Mouse (Mus musculus) hindbrain, embryonic 16.5 days (tissue): Measurements from ENCODE around the gene Nudcd3. TPM values are rescaled to one million over a fixed set of nuclear protein-coding genes. Genes with fewer than 3 reads are reported as not detected.
"Not testable (repeated sequence)": the region's sequence is repeated elsewhere in the genome, so short reads cannot be mapped to it uniquely, and the experiment has no call there.

ENCODE experiments used
- ATAC-seq: fragments of 200-750 bp; cut with Nextera tagmentation; 2 replicates; pipeline ENCODE4 v1.8.0; 2017; ENCODE audit warnings: moderate TSS enrichment, moderate library complexity
- H3K27ac ChIP-seq: fragments of 300-500 bp; sonication (generic); 2 replicates; pipeline ENCODE4 v1.5.1; 2014; ENCODE audit warnings: low read depth, mild to moderate bottlenecking, control low read depth, low read length, moderate library complexity
- H3K27me3 ChIP-seq: fragments of 300-500 bp; sonication (generic); replicated peaks from 2 replicates; pipeline ENCODE4 v1.6.1; 2014; ENCODE audit warnings: low read length; ENCODE audit not compliant: control insufficient read depth, insufficient read depth
- H3K36me3 ChIP-seq: fragments of 300-500 bp; sonication (generic); 2 replicates; pipeline ENCODE4 v1.6.1; 2014; ENCODE audit warnings: mild to moderate bottlenecking, low read length, moderate library complexity, mixed read lengths; ENCODE audit not compliant: control insufficient read depth, insufficient read depth
- H3K4me1 ChIP-seq: fragments of 300-500 bp; sonication (generic); 2 replicates; pipeline ENCODE4 v1.6.1; 2014; ENCODE audit warnings: low read depth, low read length; ENCODE audit not compliant: control insufficient read depth, insufficient read depth
- H3K4me2 ChIP-seq: fragments of 300-500 bp; sonication (generic); 2 replicates; pipeline ENCODE4 v1.6.1; 2014; ENCODE audit warnings: mild to moderate bottlenecking, low read length, control low read depth, moderate library complexity
- H3K4me3 ChIP-seq: fragments of 300-500 bp; sonication (generic); 2 replicates; pipeline ENCODE4 v1.5.1; 2014; ENCODE audit warnings: mild to moderate bottlenecking, low read length, control low read depth, moderate library complexity
- H3K9ac ChIP-seq: fragments of 300-500 bp; sonication (generic); 2 replicates; pipeline ENCODE4 v1.6.1; 2014; ENCODE audit warnings: low read depth, mild to moderate bottlenecking, control low read depth, low read length, moderate library complexity
- H3K9me3 ChIP-seq: fragments of 300-500 bp; sonication (generic); 2 replicates; pipeline ENCODE4 v1.6.1; 2014; ENCODE audit warnings: mild to moderate bottlenecking, low read length, moderate library complexity; ENCODE audit not compliant: control insufficient read depth
- WGBS: fragments of 180-500 bp; shearing (Covaris S2); extraction: QIAGEN DNeasy Blood & Tissue Kit; methylation state at CpG from one replicate; pipeline ENCODE4 v1.1.7; 2014; 5-methylcytosine and 5-hydroxymethylcytosine counted together
- polyA plus RNA-seq: library from polyadenylated mRNA; unstranded; fragments of >200 nt; fragmentation: Nextera tagmentation; extraction: Ambion mirVana; gene quantifications from 2 replicates; pipeline ENCODE4 v1.2.1, GENCODE M21; 2015

Nudcd3 gene
- polyA plus RNA-seq, 1 experiment from 2014 or later, result 71.9 TPM

- H3K4me1 ChIP-seq, result peaks cover 2% of the 10 kb centered on the region; the same call in 1 of the 2 replicates
- 86% methylated on average over 6 of the region's 6 CpGs for WGBS
- H3K27ac ChIP-seq, result no peak overlapping the region
- no peak overlapping the region for H3K4me3 ChIP-seq
- H3K9me3 ChIP-seq, result no peaks in the 10 kb centered on the region
- no peak overlapping the region for H3K4me2 ChIP-seq
- no peak overlapping the region for H3K9ac ChIP-seq
- no peaks in the 10 kb centered on the region for H3K27me3 ChIP-seq
- ATAC-seq, result no peak
- no peaks in the 10 kb centered on the region for H3K36me3 ChIP-seq
Observed at GRCm38 (mm10) chr11:6120001-6120400, 80.2 kb downstream of the Nudcd3 start.

- Histone ChIP-seq H3K9me3 (no peaks in the 10 kb centered on the region), H3K9ac (no peak overlapping the region), H3K4me2 (no peak overlapping the region), H3K4me1 (peaks cover 2% of the 10 kb centered on the region; the same call in 1 of the 2 replicates), H3K27ac (no peak overlapping the region), H3K27me3 (no peaks in the 10 kb centered on the region), H3K36me3 (0 out of 2 replicates have a peak, but pooled peaks cover 2% of the 10 kb centered on the region), H3K4me3 (no peak overlapping the region)
- no peak for ATAC-seq
- 86% methylated on average over 11 of the region's 11 CpGs for whole genome bisulfite sequencing
Observed at GRCm38 (mm10) chr11:6119312-6119711, 80.9 kb downstream of the Nudcd3 start.

GRCm38 (mm10) chr11:6117956-6118355 is 82.3 kb downstream of the Nudcd3 start:
- ATAC-seq, result no peak
- H3K4me3 ChIP-seq, result no peak overlapping the region
- H3K9me3 ChIP-seq, result no peaks in the 10 kb centered on the region
- 0 out of 2 replicates have a peak, but pooled peaks cover 6% of the 10 kb centered on the region for H3K36me3 ChIP-seq
- H3K27me3 ChIP-seq, result no peaks in the 10 kb centered on the region
- no peak overlapping the region for H3K4me2 ChIP-seq
- 95% methylated on average over 2 of the region's 2 CpGs for WGBS
- H3K4me1 ChIP-seq, result peaks cover 2% of the 10 kb centered on the region; the same call in 1 of the 2 replicates
- no peak overlapping the region for H3K27ac ChIP-seq
- H3K9ac ChIP-seq, result no peak overlapping the region

GRCm38 (mm10) chr11:6111734-6112484 is 88.3 kb downstream of the Nudcd3 start:
- H3K27ac ChIP-seq, result no peak overlapping the region
- no peak for ATAC-seq
- WGBS, result 93% methylated on average over 5 of the region's 5 CpGs
- no peaks in the 10 kb centered on the region for H3K4me1 ChIP-seq
- peaks cover 23% of the 10 kb centered on the region for H3K36me3 ChIP-seq
- no peak overlapping the region for H3K4me2 ChIP-seq
- no peaks in the 10 kb centered on the region for H3K9me3 ChIP-seq
- H3K9ac ChIP-seq, result no peak overlapping the region
- H3K27me3 ChIP-seq, result no peaks in the 10 kb centered on the region
- no peak overlapping the region for H3K4me3 ChIP-seq

GRCm38 (mm10) chr11:6109990-6110389 is 90.2 kb downstream of the Nudcd3 start:
- Histone ChIP-seq H3K4me1 (no peaks in the 10 kb centered on the region), H3K4me2 (no peak overlapping the region), H3K27me3 (no peaks in the 10 kb centered on the region), H3K4me3 (no peak overlapping the region), H3K36me3 (peaks cover 23% of the 10 kb centered on the region), H3K27ac (no peak overlapping the region), H3K9me3 (no peaks in the 10 kb centered on the region), H3K9ac (no peak overlapping the region)
- ATAC-seq, result no peak

GRCm38 (mm10) chr11:6108296-6108695 is 91.9 kb downstream of the Nudcd3 start:
- Histone ChIP-seq H3K27ac (no peak overlapping the region), H3K9me3 (no peaks in the 10 kb centered on the region), H3K4me1 (no peaks in the 10 kb centered on the region), H3K4me3 (no peak overlapping the region), H3K9ac (no peak overlapping the region), H3K27me3 (no peaks in the 10 kb centered on the region), H3K36me3 (peaks cover 20% of the 10 kb centered on the region), H3K4me2 (no peak overlapping the region)
- ATAC-seq, result no peak
- 96% methylated on average over 5 of the region's 5 CpGs for WGBS

GRCm38 (mm10) chr11:6107722-6108121 is 92.5 kb downstream of the Nudcd3 start:
- no peak overlapping the region for H3K27ac ChIP-seq
- 66% methylated on average over 3 of the region's 3 CpGs for WGBS
- no peak overlapping the region for H3K9ac ChIP-seq
- no peaks in the 10 kb centered on the region for H3K4me1 ChIP-seq
- H3K36me3 ChIP-seq, result peaks cover 20% of the 10 kb centered on the region
- no peak overlapping the region for H3K4me2 ChIP-seq
- no peaks in the 10 kb centered on the region for H3K27me3 ChIP-seq
- no peaks in the 10 kb centered on the region for H3K9me3 ChIP-seq
- ATAC-seq, result no peak
- H3K4me3 ChIP-seq, result no peak overlapping the region

GRCm38 (mm10) chr11:6104734-6105133 is 95.5 kb downstream of the Nudcd3 start:
- H3K4me3 ChIP-seq, result no peak overlapping the region
- no peaks in the 10 kb centered on the region for H3K4me1 ChIP-seq
- WGBS, result 78% methylated on average over 5 of the region's 5 CpGs
- no peak overlapping the region for H3K4me2 ChIP-seq
- no peak overlapping the region for H3K9ac ChIP-seq
- no peaks in the 10 kb centered on the region for H3K27me3 ChIP-seq
- no peaks in the 10 kb centered on the region for H3K9me3 ChIP-seq
- ATAC-seq, result no peak
- peaks cover 12% of the 10 kb centered on the region; the same call in 1 of the 2 replicates for H3K36me3 ChIP-seq
- H3K27ac ChIP-seq, result no peak overlapping the region

GRCm38 (mm10) chr11:6096637-6097036 is 103.6 kb downstream of the Nudcd3 start:
- ATAC-seq, H3K27me3 ChIP-seq, H3K9ac ChIP-seq, H3K36me3 ChIP-seq, H3K4me2 ChIP-seq, H3K4me1 ChIP-seq, H3K4me3 ChIP-seq, H3K27ac ChIP-seq, H3K9me3 ChIP-seq: not testable (repeated sequence)
- 94% methylated on average over 2 of the region's 3 CpGs for WGBS
